Mouse (Mus musculus) spleen, postnatal 10 days (tissue): Measurements from ENCODE around the gene Naif1.

Experiments used
- DNase-seq, 2 experiments: peaks; one replicate each; pipeline ENCODE4 v3.0.0; 2021 to 2022; ENCODE audit warnings: low spot score in 2 of 2

Gene Naif1

DNA sequence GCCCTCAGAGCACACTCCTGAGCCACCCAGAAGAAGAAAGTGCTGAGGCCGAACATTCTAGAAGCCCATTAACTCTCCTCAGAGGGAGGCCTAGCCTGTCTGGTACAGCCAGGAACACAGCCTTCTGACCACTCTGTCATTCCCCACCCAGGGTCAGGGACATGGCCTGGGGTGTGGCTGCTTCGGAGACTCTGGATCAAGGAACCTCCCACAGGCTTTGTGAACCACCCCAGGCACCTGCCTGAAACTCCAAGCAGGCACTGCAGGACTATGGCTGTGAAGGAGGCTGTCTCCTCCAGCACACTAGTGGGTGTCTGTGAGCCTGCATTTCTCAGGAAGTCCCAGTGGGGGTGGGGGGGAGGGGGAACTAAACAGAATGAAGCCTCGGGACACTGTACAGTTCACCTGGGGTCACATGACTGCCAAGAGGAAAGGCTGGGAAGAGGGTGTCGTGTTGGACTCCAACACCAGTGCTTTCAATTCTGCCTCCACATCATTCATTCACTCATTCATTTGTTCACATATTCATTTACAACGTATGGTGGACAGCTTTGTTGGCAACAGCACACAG lies 51.6 kb downstream of the Naif1 start:
- DNase-seq, result no peak

DNA sequence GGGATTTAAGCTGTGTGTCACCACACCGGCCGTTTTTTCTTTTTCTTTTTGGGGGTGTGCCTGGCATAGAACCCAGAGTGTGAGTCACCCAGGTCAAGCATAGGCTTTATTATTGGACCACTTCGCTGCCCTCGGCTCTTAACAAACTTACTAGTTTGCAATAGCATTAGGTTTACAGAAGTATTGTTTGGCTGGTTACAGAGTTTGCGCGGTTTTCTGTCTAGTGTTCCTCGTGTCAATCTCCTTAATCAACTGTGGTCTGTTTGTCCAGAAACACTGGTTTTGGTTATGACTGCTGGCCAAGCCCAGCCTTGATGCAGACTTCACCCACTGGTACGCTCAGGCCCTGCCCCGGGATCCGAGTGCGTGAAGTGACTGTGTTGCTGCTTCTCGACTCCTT lies 52.6 kb downstream of the Naif1 start:
- DNase-seq, result no peak

DNA sequence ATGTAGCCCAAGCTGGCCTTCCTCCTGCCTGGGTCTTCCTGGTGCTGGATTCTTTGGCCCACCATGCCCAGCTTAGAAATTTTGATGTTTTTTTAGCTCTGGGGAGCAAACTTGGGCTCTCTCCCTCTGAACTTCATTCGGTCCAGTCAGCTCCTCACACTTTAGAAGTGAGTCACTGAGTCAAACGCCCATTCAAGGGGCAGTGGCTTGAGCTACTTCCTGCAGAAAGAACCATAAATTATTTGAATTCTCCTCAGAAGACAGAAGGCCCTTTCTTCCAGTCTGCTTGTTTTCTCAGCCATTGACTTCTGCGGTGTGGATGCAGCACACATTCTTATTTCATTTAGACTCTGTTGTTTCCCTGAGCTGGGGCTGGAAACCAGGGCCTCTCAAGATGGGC lies 53.3 kb downstream of the Naif1 start:
- no peak for DNase-seq

DNA sequence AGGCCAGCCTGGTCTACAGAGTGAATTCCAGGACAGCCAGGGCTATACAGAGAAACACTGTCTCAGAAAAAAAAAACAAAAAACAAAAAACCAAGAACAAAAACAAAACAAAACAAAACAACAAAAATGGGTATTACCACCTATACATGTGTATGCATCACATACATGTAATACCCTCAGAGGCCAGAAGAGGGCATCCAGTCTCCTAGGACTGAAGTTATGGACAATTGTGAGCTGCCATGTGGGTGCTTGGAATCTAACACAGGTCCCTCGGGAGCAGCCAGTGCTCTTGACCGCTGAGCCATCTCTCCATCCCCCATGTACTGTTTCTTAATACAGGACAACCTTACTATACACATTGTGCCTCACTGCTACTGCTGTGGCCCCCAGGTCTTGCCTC lies 55.3 kb downstream of the Naif1 start:
- no peak for DNase-seq
